Mouse (Mus musculus): ENCODE results near the gene Efcab11.

GRCm38 (mm10) chr12:99644966-99645365 lies 239.3 kb downstream of the Efcab11 start:
- TF ChIP-seq GATA1 (IDR thresholded peaks at IDR 0.05; ENCODE audit: low read length) = no peak
- no peak for TF ChIP-seq TAL1 (IDR thresholded peaks at IDR 0.05; ENCODE audit: low read length)

Measured in erythroblast, embryonic 14.5 days (primary cell).